Mouse (Mus musculus) liver, embryonic 14.5 days (tissue): Measurements from ENCODE around the gene Ctse.

Source experiments
- CTCF ChIP-seq: IDR thresholded peaks from 2 replicates; pipeline ENCODE4 v1.5.1; 2016; ENCODE audit warnings: antibody characterized with exemption, low read depth, control low read depth
- EP300 ChIP-seq: IDR thresholded peaks from 2 replicates; pipeline ENCODE4 v1.6.1; 2016; ENCODE audit warnings: antibody characterized with exemption, low read depth

DNA sequence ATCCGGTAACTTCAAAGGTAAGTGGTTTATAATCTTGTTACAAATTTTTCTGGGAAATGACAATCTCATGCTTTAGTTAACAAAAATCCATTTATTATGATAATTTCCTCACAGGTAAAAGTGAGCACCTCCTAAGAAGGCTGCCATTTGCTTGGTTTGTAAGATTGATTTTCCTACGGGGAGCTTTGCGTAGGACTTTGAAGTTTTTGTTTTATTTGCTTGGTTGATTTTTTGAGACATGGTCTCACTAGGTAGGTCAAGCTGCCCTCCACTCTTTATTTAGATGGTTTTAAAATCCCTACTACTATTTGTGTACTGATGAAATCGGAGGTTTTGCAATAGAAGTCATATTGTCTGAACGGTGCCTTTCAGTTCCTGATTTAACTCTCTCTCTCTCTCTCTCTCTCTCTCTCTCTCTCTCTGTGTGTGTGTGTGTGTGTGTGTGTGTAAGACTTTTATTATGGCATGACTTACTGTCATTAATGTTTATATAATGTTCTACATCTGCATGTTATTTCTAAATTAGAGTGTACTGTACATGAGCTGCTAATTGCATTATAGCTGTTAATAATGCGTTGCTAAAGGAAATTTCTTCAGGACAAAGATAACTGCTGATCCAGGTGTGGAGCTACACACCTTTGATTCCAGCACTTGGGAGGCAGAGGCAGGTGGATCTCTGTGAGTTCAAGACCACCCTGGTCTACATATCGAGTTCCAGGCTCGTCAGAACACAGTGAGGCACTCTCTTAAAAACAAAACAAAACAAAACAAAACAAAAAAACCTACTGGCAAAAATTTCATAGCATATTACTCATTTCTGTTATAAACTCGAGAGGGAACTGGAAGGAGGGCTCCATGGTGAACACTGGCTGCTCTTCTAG is 675 bp downstream of the Ctse start:
- TF ChIP-seq CTCF: no peak
- TF ChIP-seq EP300: no peak
